Mouse (Mus musculus) forebrain, postnatal 0 days (tissue): ENCODE measurements around the gene Gdpd1. TPM values are rescaled to one million over a fixed set of nuclear protein-coding genes. Genes with fewer than 3 reads are reported as not detected.

Experiments used
- ATAC-seq: fragments of 200-750 bp; cut with Nextera tagmentation; 2 replicates; pipeline ENCODE4 v1.8.0; 2017; ENCODE audit warnings: mild to moderate bottlenecking, moderate library complexity
- DNase-seq: peaks from one replicate; pipeline ENCODE4 v3.0.0-alpha.2; 2015
- H3K27ac ChIP-seq: fragments of 300-500 bp; sonication (generic); 2 replicates; pipeline ENCODE4 v1.5.1; 2014; ENCODE audit warnings: low read depth, mild to moderate bottlenecking, antibody characterized with exemption, low read length, moderate library complexity, mixed read lengths
- H3K27me3 ChIP-seq: fragments of 300-500 bp; sonication (generic); 2 replicates; pipeline ENCODE4 v1.6.1; 2014; ENCODE audit warnings: mild to moderate bottlenecking, low read length, mixed read lengths; ENCODE audit not compliant: insufficient read depth
- H3K36me3 ChIP-seq: fragments of 300-500 bp; sonication (generic); 2 replicates; pipeline ENCODE4 v1.6.1; 2014; ENCODE audit warnings: mild to moderate bottlenecking, moderate library complexity; ENCODE audit not compliant: insufficient read depth
- H3K4me1 ChIP-seq: fragments of 300-500 bp; sonication (generic); 2 replicates; pipeline ENCODE4 v1.6.1; 2014; ENCODE audit warnings: antibody characterized with exemption; ENCODE audit not compliant: insufficient read depth
- H3K4me2 ChIP-seq: fragments of 300-500 bp; sonication (generic); 2 replicates; pipeline ENCODE4 v1.6.1; 2014; ENCODE audit warnings: low read depth, mild to moderate bottlenecking, moderate library complexity
- H3K4me3 ChIP-seq: fragments of 300-500 bp; sonication (generic); 2 replicates; pipeline ENCODE4 v1.5.1; 2014; ENCODE audit warnings: low read depth, low read length, mixed read lengths
- H3K9ac ChIP-seq: fragments of 300-500 bp; sonication (generic); 2 replicates; pipeline ENCODE4 v1.6.1; 2014; ENCODE audit warnings: mild to moderate bottlenecking
- H3K9me3 ChIP-seq: fragments of 300-500 bp; sonication (generic); 2 replicates; pipeline ENCODE4 v1.6.1; 2016; ENCODE audit warnings: low read length
- CTCF ChIP-seq: sonication (generic); IDR thresholded peaks from 2 replicates; pipeline ENCODE4 v1.5.1; 2016; ENCODE audit warnings: antibody characterized with exemption, control low read depth, low read depth
- WGBS: fragments of 180-500 bp; shearing (Covaris S2); extraction: QIAGEN DNeasy Blood & Tissue Kit; methylation state at CpG from one replicate; pipeline ENCODE4 v1.1.7; 2014; 5-methylcytosine and 5-hydroxymethylcytosine counted together
- polyA plus RNA-seq: library from polyadenylated mRNA; unstranded; fragments of >200 nt; fragmentation: Nextera tagmentation; extraction: Ambion mirVana; gene quantifications from 2 replicates; pipeline ENCODE4 v1.2.1, GENCODE M21; 2015
- total RNA-seq: library from RNA; depleted of rRNA; stranded (reverse); fragments of >200 nt; gene quantifications from 2 replicates; pipeline ENCODE4 v1.2.3, GENCODE M21; 2014

Gene Gdpd1
- total and polyA plus RNA-seq, 2 experiments from 2014 or later = 85.2 to 182 TPM

DNA sequence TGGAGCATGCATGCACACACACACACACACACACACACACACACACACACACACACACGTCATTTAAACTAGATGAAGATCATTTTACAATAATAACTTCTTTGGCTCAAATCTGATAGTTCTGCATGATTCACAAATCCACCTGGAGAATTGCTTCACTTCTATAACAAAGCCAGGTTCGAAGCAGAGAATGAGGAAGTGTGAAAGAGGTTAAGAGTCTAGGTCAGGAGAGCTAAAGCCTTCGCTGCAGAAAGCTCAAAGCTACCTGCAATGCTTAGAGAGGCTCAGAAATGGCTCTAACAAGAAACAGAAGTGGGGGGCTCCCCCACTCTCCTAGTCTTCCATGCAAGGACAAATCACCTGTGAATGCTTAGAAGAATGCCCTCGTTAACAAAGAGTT is 55.8 kb downstream of the Gdpd1 start:
- Histone ChIP-seq H3K4me2 (no peak overlapping the region), H3K36me3 (no peaks in the 10 kb centered on the region), H3K9me3 (no peaks in the 10 kb centered on the region), H3K4me1 (no peaks in the 10 kb centered on the region), H3K9ac (no peak overlapping the region), H3K27ac (no peak overlapping the region), H3K4me3 (no peak overlapping the region), H3K27me3 (no peaks in the 10 kb centered on the region)
- DNase-seq (no peak), ATAC-seq (no peak)
- 67% methylated on average over 4 of the region's 4 CpGs for WGBS
- no peak for TF ChIP-seq CTCF

DNA sequence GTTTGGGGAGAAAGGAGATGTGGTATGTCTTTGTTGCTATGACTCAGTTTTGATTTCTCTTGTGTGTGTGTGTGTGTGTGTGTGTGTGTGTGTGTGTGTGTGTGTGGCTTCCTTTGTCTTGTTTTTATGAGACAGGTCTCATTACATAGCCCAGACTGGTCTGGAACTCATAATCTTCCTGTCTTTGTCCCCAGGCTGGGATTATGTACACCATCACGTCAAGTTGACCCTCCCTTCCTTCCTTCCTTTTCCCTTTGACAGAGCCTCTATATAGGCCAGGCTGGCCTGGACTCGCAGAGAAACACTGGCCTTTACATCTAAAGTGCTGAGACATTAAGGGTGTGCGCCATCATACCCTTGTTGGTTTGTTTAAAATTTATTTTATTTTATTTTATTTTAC is 58.2 kb downstream of the Gdpd1 start:
- no peaks in the 10 kb centered on the region for H3K27me3 ChIP-seq
- no peak overlapping the region for H3K4me2 ChIP-seq
- H3K36me3 ChIP-seq = no peaks in the 10 kb centered on the region
- 77% methylated on average over 3 of the region's 3 CpGs for WGBS
- H3K4me3 ChIP-seq = no peak overlapping the region
- H3K9me3 ChIP-seq = no peaks in the 10 kb centered on the region
- no peak for TF ChIP-seq CTCF
- no peaks in the 10 kb centered on the region for H3K4me1 ChIP-seq
- H3K9ac ChIP-seq = no peak overlapping the region
- H3K27ac ChIP-seq = no peak overlapping the region
- ATAC-seq (no peak), DNase-seq (no peak)

- no peaks in the 10 kb centered on the region for H3K9me3 ChIP-seq
- WGBS = 21% methylated on average over 9 of the region's 9 CpGs
- H3K4me2 ChIP-seq = no peak overlapping the region
- peak; percentile 83 for TF ChIP-seq CTCF
- H3K9ac ChIP-seq = no peak overlapping the region
- ATAC-seq = peak; percentile 62; the same call in 1 of the 2 replicates
- H3K27ac ChIP-seq = no peak overlapping the region
- H3K4me1 ChIP-seq = no peaks in the 10 kb centered on the region
- peak; percentile 80 for DNase-seq
- H3K36me3 ChIP-seq = no peaks in the 10 kb centered on the region
- no peak overlapping the region for H3K4me3 ChIP-seq
- no peaks in the 10 kb centered on the region for H3K27me3 ChIP-seq
Measured at GRCm38 (mm10) chr11:87010476-87010875, 63.4 kb downstream of the Gdpd1 start.

DNA sequence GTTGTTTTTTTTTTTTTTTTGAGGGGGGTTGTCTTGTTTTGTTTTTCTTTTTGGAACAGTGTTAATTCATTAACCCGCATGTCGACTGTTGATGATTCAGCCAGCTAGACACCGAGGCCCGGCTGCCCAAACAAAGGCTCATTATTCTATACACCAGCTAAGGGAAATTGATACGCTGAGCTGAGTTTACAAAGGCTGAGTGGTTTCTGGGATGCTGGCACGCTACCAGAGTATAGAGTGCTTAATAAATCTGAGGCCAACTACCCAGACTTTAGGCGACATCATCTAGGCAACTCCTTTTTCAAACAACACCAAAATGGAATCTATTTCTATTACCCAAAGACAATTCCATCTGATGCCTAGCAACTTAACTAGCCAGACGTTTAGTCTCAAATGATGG is 66.5 kb downstream of the Gdpd1 start:
- Histone ChIP-seq H3K27ac (no peak overlapping the region), H3K36me3 (no peaks in the 10 kb centered on the region), H3K4me1 (no peaks in the 10 kb centered on the region), H3K9me3 (no peaks in the 10 kb centered on the region), H3K4me2 (no peak overlapping the region), H3K27me3 (no peaks in the 10 kb centered on the region), H3K9ac (no peak overlapping the region), H3K4me3 (no peak overlapping the region)
- no peak for TF ChIP-seq CTCF
- ATAC-seq (no peak), DNase-seq (peak; percentile 15)
- 5% methylated on average over 8 of the region's 8 CpGs for WGBS

DNA sequence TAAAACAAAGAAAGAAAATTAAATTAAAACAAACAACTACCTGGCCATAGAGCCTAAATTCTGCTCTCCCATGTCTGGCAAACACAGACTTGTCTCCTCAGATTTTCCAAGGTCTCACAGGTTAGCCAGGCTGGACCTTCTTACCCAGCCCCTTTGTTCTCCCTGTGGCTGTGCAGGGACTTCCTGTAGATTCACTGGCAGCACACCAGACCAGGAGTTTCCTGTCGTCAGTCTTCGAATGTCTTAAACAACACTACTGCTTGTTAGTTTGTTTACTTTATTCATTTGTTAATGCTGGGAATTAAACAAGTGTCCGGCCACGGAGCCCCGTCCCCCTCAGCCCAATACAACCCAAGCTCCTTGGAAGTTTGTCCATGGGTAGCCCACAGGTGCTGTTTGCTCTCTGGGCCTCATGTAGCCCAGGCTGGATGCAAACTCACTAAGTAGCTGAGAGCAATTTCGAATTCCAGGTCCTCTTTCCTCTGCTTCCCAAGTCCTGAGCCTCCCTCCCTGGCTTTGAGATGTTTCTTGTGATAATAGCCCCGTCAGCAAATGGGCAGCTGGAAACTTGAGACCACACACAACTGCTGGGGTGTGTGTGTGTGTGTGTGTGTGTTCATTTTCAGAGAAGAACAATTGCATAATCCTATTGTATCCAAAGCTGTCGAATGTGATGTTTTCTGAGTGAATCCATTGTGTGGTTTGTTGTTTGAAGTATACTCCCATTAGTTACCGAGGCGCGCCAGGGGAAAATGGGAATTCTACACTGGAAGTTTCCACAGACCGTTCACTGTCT is 68.7 kb downstream of the Gdpd1 start:
- Histone ChIP-seq H3K9ac (no peak overlapping the region), H3K4me2 (no peak overlapping the region)
- WGBS = 67% methylated on average over 12 of the region's 12 CpGs

GRCm38 (mm10) chr11:87002078-87002829 is 71.6 kb downstream of the Gdpd1 start:
- no peak overlapping the region for H3K4me3 ChIP-seq
- 74% methylated on average over 10 of the region's 10 CpGs for WGBS

More for the DNA sequence above, 68.7 kb downstream of the Gdpd1 start:
- TF ChIP-seq CTCF = no peak
- ATAC-seq = no peak
- no peaks in the 10 kb centered on the region for H3K4me1 ChIP-seq
- H3K9me3 ChIP-seq = no peaks in the 10 kb centered on the region
- no peaks in the 10 kb centered on the region for H3K27me3 ChIP-seq
- no peaks in the 10 kb centered on the region for H3K36me3 ChIP-seq
- H3K4me3 ChIP-seq = no peak overlapping the region
- DNase-seq = no peak
- H3K27ac ChIP-seq = no peak overlapping the region

DNA sequence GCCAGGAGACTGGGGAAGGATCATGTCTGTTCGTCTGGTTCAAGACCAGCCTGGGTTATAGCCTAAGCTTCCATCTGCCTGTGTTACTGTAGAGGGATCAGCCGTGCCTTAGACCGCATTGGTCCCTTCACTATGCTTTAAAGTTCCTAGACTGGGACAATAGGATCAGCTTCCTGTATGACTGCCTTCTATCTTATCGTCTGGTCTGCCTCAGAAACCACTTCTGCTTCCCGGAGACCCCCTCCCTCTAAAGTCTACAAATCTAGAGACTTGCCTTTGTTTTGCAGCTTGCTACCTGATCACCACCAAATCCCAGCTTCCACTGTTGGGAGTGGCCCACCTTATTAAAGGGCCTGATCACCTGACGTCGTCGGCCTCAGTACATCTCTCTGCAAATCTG is 72.6 kb downstream of the Gdpd1 start:
- no peak overlapping the region for H3K9ac ChIP-seq
- 85% methylated on average over 8 of the region's 8 CpGs for WGBS
- H3K4me3 ChIP-seq = no peak overlapping the region
- DNase-seq (no peak), ATAC-seq (no peak)
- H3K9me3 ChIP-seq = no peaks in the 10 kb centered on the region
- H3K27ac ChIP-seq = no peak overlapping the region
- TF ChIP-seq CTCF = no peak
- H3K36me3 ChIP-seq = no peaks in the 10 kb centered on the region
- no peaks in the 10 kb centered on the region for H3K4me1 ChIP-seq
- H3K27me3 ChIP-seq = no peaks in the 10 kb centered on the region
- no peak overlapping the region for H3K4me2 ChIP-seq

More at GRCm38 (mm10) chr11:87002078-87002829, 71.6 kb downstream of the Gdpd1 start:
- no peaks in the 10 kb centered on the region for H3K9me3 ChIP-seq
- no peak overlapping the region for H3K9ac ChIP-seq
- H3K4me2 ChIP-seq = no peak overlapping the region
- DNase-seq (no peak), ATAC-seq (no peak)
- H3K27me3 ChIP-seq = no peaks in the 10 kb centered on the region
- H3K27ac ChIP-seq = no peak overlapping the region
- TF ChIP-seq CTCF = no peak
- no peaks in the 10 kb centered on the region for H3K36me3 ChIP-seq
- no peaks in the 10 kb centered on the region for H3K4me1 ChIP-seq
